Mouse (Mus musculus) testis, postnatal 14 days (tissue): ENCODE data around the gene Dcaf8.
A peak's percentile ranks its signal among the peaks of the same experiment; 100 is the strongest.

Experiments used
- DNase-seq: peaks from one replicate; pipeline ENCODE4 v3.0.0; 2021; ENCODE audit warnings: low spot score

Dcaf8 gene

GRCm38 (mm10) chr1:172197146-172197545 lies 49.3 kb downstream of the Dcaf8 start:
- DNase-seq, result no peak

DNA sequence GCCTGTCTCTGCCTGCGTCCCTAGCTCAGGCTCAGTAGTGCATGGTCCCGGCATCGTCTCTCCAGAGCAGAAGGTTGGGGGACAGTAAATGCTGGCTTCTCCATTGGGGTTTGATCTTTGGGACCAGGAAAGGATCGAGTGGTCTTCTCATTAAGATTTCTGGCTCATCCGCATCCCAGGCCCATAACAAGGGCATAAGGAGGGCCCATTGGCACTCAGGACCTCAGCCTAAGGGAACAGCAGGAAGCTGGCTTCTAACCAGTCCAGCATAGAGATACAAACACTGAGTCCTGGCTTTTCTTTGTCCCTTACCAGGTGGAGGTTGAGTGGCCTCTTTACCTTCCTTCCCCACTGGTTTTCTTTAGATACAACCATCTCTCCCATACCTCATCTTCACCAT lies 50.0 kb downstream of the Dcaf8 start:
- DNase-seq, result no peak

DNA sequence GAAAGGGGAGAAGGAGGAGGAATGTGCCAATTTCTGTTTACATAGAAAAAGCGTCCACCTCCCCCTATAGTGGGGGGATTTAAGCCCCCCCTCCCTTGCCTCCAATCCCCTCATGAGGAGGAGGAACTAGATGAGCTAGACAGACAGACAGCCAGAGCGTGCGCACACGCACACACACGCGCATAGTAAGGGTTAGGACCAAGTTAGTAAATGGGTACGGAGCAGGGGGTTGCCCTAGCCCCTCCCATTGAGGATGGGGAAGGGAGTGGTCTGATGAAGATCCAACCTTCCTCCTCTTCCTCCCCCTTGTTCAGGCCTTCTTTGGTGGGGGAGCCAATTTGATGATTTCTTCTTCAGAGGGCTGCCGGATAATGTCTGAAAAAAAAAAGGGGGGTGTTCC lies 50.4 kb downstream of the Dcaf8 start:
- DNase-seq, result no peak

DNA sequence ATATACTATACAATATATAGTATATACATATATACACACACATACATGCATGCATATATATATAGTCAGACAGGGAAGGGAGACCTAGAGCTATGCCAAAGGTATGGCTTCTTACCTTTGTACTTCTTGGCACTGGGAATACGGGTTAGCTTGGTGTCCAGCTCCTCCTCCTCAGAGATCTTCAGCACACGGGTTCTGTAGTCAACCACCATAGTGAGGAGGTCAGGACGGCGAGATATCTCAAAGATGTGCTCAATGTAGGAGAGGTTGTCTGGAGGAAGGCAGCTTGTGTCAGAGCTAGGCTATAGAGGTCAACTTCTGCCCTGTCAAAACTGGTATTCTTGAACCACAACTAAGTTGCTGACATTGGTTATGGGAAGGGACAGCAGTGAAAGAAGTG lies 51.1 kb downstream of the Dcaf8 start:
- DNase-seq, result no peak

- no peak for DNase-seq
Observed at GRCm38 (mm10) chr1:172200161-172200560, 52.3 kb downstream of the Dcaf8 start.

- DNase-seq, result no peak
Observed at GRCm38 (mm10) chr1:172200871-172201447, 53.1 kb downstream of the Dcaf8 start.

GRCm38 (mm10) chr1:172201967-172202880 lies 54.3 kb downstream of the Dcaf8 start:
- no peak for DNase-seq

DNA sequence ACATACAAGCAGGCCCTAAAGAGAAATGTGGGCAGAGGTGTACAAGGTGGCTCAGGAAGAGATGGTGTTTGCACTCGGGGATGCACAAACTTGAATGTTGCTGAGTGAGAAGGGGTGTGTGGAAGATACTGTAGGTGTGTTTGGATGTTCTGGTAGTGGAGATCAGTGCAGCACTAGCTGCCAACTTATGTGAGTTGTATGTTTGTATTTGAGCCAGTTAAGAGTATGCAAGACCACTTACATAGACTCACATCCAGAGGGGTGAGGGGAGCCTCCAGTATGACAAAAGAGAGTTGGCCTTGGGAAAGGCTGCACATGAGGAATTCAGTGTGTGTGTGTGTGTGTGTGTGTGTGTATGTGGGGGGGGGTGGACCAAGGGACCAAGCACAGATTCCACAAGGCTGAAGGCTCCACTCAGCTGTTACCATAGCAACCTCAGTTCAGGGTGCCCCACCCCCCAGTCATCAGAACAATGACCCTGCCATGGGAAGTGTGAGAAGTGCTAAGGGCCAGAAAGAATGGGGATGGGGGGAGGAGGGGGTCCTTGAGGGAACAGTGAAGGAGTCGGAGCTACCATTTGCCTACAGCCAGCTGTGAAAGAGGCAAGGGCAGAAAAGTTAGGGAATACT lies 55.1 kb downstream of the Dcaf8 start:
- no peak for DNase-seq

GRCm38 (mm10) chr1:172203566-172203965 lies 55.7 kb downstream of the Dcaf8 start:
- no peak for DNase-seq

DNA sequence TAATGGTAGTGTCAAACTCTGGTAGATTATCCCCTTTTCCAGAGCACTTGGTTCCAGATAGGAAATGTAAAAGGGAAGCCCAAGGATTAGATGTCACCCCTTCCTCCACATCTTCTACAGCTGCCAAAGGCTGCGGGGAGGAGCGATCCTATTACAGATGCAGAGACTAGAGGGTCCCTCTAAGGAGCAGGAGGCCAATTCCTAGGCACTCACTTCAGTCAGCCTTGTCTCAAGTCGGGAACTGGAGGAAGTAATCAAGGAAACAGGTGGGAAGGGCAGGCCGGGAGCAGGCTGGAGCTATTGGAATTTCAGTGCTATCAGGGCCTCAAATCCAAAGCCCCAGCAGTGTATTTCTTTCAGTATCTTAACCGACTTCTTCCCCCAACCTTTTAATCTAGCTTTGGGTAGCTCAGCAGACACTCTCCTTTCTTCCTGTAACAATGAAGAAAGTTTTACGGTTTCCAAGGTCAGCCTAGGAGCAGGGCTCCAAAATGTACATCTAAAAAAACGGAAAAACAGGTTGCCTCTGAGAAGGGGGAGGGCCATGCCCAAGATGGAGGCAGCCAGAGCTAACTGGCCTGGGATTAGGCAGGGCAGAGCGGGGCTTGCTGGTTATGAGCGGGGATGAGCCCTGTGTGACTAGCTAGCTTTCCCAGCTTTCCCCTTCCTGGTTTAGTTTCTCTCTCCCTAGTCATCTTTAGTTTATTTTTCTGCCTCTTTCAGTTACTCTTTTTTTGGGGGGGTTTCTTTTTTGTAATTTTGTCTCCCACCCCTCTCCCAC lies 56.3 kb downstream of the Dcaf8 start:
- DNase-seq, result no peak

DNA sequence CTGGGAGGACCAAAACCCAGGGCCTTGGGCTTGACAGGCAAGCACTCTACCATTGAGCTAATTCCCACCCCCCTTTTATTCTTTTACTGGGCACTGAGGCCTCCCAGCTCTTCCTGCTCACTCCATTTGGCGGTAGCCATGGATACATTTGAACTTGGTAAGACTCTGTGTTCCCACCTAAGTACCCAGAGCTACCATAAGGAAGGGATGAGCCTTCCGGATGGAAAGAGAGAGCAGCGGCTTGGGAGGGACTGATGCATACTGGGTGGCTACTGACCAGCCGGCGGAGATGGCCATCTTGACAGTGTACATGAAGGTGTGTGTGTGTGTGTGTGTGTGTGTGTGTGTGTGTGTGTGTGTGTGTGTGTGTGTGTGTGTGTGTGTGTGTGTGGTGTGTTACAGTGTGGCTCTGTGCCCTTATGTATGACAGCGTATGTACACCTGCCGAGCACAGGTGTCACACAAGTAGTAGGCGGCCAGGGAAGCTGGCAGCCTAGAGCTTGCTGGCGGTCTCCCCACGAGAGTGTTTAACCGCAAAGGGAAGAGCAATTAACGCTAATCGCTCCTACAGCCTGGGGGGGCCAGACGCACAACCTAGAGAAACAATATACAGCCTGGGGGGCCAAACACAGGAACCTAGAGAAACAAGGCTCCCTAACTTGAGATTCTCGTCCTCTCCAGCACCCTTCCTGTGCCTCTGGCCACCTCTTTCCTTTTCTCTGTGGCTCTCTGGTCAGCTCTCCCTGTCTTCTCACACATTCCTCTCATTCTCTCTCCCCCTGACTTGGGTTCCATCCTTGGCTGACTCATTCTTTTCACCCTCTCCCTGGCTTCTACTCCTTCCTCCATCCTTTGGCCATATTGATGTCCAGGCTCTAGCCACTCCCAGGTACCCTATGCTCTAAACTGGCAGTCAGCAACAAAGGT lies 57.2 kb downstream of the Dcaf8 start:
- DNase-seq, result no peak

GRCm38 (mm10) chr1:172205741-172206087 lies 57.8 kb downstream of the Dcaf8 start:
- no peak for DNase-seq

GRCm38 (mm10) chr1:172206141-172206917 lies 58.4 kb downstream of the Dcaf8 start, which contains the start of gene Pea15a:
TSS of gene Pea15a (minus strand) at chr1:172206804.
- peak; percentile 68 for DNase-seq

GRCm38 (mm10) chr1:172207111-172207584 lies 59.3 kb downstream of the Dcaf8 start:
- DNase-seq, result no peak

- no peak for DNase-seq
Observed at GRCm38 (mm10) chr1:172212776-172213175, 64.9 kb downstream of the Dcaf8 start.

- DNase-seq, result no peak
Observed at GRCm38 (mm10) chr1:172213771-172214170, 65.9 kb downstream of the Dcaf8 start.

DNA sequence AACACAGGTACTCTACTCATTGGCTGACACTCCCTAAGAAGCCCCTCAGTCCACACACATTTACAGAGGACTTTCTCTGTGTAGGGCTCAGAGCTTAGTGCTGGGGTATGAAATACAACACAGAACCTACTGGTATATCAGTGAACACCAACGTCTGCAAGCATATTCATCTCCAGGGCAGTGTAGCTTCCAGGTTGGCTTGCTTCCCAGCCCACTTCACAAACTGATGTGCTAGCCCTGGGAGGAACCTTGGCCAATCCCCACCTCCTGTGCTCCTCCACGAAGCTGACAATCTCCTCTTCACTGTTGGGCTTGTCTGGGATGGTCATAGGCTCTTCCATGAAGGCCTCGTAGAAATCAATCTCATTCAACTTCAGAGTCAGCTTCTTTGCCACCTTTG lies 66.9 kb downstream of the Dcaf8 start:
- no peak for DNase-seq

DNA sequence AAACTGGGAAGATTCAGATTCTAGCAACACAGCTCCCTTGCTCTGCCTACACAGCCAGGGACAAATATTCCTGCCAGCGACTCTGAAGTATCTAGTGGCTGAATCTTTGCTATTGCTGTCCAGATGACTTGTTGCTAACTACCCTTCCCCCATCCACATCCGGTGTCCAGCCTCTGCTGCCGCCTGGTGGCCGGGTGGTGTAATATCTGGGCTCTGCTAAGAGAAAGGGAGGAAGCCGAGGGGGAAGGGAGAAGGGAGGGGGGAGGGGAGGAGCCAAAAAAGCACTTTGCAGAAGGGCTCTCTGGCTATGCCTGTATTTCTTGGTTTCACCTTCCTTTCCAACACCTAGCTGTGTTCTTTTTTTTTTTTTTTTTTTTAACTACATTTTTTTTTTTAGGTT lies 69.3 kb downstream of the Dcaf8 start:
- DNase-seq, result peak; percentile 85

DNA sequence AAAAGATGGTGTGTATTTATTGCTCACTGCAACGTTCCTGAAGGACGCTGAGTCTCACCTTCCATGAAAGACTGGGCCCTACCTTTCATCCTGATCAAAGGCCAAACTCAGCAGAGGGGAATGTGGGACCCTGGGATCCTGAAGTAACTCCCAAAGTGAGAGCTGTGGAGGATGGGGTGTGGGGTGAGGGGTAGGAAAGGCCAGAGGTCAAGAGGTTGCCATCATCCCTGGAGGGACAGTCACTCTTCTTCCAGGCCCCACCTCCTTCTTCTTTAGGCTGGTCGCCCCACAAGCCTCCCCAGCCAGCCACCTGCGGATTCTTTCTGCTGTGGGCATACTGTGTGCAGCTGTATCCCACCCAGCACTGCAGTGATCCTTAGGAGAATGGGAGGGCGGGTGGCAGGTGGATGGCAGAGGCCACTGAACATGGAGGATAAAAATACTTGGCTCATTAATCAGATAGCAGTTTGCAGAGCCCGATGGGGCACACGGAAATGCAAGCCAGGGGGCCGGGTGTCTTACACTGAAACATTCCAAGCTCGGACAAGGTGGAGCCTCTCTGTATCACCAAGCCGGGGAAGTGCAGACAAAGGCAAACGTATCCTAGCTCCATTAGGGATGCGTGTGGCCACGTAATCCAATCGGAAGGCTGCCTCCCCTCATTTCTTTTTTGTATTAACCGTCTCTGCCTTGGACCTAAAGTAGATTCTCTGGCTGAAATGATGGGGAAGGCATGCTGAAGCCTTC lies 70.5 kb downstream of the Dcaf8 start:
- DNase-seq, result no peak
